Mouse (Mus musculus) kidney, adult 2 months (tissue): ENCODE data around the gene Ttc6. TPM values are rescaled to one million over a fixed set of nuclear protein-coding genes. Genes with fewer than 3 reads are reported as not detected.

ENCODE experiments used
- DNase-seq: peaks from one replicate; pipeline ENCODE4 v3.0.0; 2021
- H3K27ac ChIP-seq: fragments of 200-500 bp; 2 replicates; pipeline ENCODE4 v1.5.1; 2012; ENCODE audit warnings: low read depth, low read length, control low read depth, inconsistent platforms; ENCODE audit not compliant: insufficient read depth
- H3K27me3 ChIP-seq: fragments of 200-500 bp; replicated peaks from 2 replicates; pipeline ENCODE4 v1.6.1; 2012; ENCODE audit warnings: mild to moderate bottlenecking, moderate library complexity, low read length, inconsistent platforms; ENCODE audit not compliant: control insufficient read depth, insufficient read depth
- H3K36me3 ChIP-seq: fragments of 200-500 bp; 2 replicates; pipeline ENCODE4 v1.6.1; 2012; ENCODE audit warnings: mild to moderate bottlenecking, moderate library complexity, low read length, inconsistent platforms; ENCODE audit not compliant: control insufficient read depth, insufficient read depth
- H3K4me1 ChIP-seq: fragments of 200-500 bp; 2 replicates; pipeline ENCODE4 v1.6.1; 2011; ENCODE audit warnings: low read length; ENCODE audit not compliant: control insufficient read depth, insufficient read depth
- H3K4me3 ChIP-seq: fragments of 200-500 bp; 2 replicates; pipeline ENCODE4 v1.5.1; 2011; ENCODE audit warnings: mild to moderate bottlenecking, low read depth, low read length, control low read depth; ENCODE audit not compliant: insufficient read depth
- CTCF ChIP-seq: fragments of 200-500 bp; conservative IDR thresholded peaks from 2 replicates; pipeline ENCODE4 v1.5.1; 2011; ENCODE audit warnings: low read depth, mild to moderate bottlenecking, control low read depth, low read length, moderate library complexity, mixed read lengths; ENCODE audit not compliant: insufficient read depth, insufficient read length
- POLR2A ChIP-seq: fragments of 200-500 bp; IDR thresholded peaks from one replicate; pipeline ENCODE4 v1.6.1; 2011; ENCODE audit warnings: low read depth, low read length, control low read depth
- WGBS: fragments of 180-500 bp; shearing (Covaris S2); methylation state at CpG from one replicate; pipeline ENCODE4 v1.1.7; 2018; 5-methylcytosine and 5-hydroxymethylcytosine counted together
- polyA plus RNA-seq: library from polyadenylated mRNA; depleted of rRNA; stranded (reverse); fragments of >200 nt; gene quantifications from 2 replicates; pipeline ENCODE4 v1.2.3, GENCODE M21; 2012

The Ttc6 gene
- polyA plus RNA-seq, 1 experiment: 0.02 TPM

DNA sequence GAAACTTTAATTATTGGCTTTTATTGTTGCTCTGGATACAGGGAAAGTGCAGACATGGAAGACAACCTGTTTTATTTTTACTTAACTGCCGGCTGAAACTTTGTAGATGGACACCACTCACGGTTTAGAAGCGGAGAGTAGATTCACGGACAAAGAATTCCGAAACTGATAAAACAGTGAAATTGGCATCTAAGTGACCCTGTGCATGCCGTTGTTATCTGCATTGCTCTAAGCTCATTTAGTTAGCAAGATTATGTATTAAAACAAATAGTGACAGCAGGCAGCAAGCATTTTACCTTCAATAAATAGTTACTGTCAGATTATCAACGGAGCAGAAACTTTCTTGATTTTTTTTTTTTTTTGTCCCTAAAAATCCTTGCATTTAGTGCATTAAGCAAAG is 59.4 kb downstream of the Ttc6 start:
- WGBS: 55% methylated on average over 7 of the region's 7 CpGs

DNA sequence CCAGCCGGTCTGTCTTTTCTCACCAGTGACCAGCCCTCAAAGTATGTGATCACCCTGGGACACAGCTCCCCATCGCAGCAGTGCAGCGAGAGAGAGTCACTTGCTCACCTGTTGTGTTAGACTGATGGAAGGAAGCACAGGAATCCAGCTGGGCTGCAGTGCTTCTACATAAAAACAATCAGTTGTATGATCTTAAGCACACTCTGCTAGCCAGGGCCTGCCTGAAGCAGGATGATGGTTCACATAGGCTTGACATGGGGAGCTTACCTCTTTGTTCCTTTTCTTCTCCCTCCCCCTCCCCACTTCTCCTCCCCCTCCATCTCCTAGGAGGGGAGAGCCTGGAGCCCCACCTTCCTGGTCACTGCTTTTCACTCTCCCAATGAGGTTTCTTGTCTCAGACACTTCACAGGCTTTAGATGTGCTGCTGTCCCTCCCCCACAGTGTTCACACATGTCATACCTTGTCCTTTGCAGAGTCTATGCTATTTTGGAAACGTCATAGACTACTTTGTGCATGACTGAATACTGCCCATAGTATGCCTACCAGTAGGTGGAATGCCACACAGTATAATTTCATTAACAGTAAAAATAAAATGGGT is 60.2 kb downstream of the Ttc6 start:
- DNase-seq: no peak

More for the DNA sequence above, 59.4 kb downstream of the Ttc6 start:
- H3K4me1 ChIP-seq: no peaks in the 10 kb centered on the region
- no peak for TF ChIP-seq CTCF
- TF ChIP-seq POLR2A: no peak
- no peaks in the 10 kb centered on the region for H3K27me3 ChIP-seq
- DNase-seq: no peak
- no peak overlapping the region for H3K27ac ChIP-seq
- H3K36me3 ChIP-seq: no peaks in the 10 kb centered on the region
- no peak overlapping the region for H3K4me3 ChIP-seq

GRCm38 (mm10) chr12:57650011-57650410 is 86.1 kb downstream of the Ttc6 start:
- Histone ChIP-seq H3K36me3 (no peaks in the 10 kb centered on the region), H3K4me3 (no peak overlapping the region), H3K4me1 (no peaks in the 10 kb centered on the region), H3K27ac (no peak overlapping the region), H3K27me3 (no peaks in the 10 kb centered on the region)
- 80% methylated on average over 4 of the region's 4 CpGs for WGBS
- DNase-seq: no peak
- TF ChIP-seq CTCF: no peak
- no peak for TF ChIP-seq POLR2A

More for the DNA sequence above, 60.2 kb downstream of the Ttc6 start:
- no peak overlapping the region for H3K4me3 ChIP-seq
- 30% methylated on average over 4 of the region's 4 CpGs for WGBS
- no peak overlapping the region for H3K27ac ChIP-seq
- TF ChIP-seq POLR2A (no peak), CTCF (no peak)
- no peaks in the 10 kb centered on the region for H3K36me3 ChIP-seq
- no peaks in the 10 kb centered on the region for H3K4me1 ChIP-seq
- no peaks in the 10 kb centered on the region for H3K27me3 ChIP-seq

GRCm38 (mm10) chr12:57650677-57651076 is 86.8 kb downstream of the Ttc6 start:
- 54% methylated on average over 8 of the region's 8 CpGs for WGBS
- no peak overlapping the region for H3K27ac ChIP-seq
- no peaks in the 10 kb centered on the region for H3K27me3 ChIP-seq
- no peaks in the 10 kb centered on the region for H3K4me1 ChIP-seq
- peak; percentile 41 for DNase-seq
- TF ChIP-seq CTCF (no peak), POLR2A (no peak)
- no peaks in the 10 kb centered on the region for H3K36me3 ChIP-seq
- H3K4me3 ChIP-seq: no peak overlapping the region

DNA sequence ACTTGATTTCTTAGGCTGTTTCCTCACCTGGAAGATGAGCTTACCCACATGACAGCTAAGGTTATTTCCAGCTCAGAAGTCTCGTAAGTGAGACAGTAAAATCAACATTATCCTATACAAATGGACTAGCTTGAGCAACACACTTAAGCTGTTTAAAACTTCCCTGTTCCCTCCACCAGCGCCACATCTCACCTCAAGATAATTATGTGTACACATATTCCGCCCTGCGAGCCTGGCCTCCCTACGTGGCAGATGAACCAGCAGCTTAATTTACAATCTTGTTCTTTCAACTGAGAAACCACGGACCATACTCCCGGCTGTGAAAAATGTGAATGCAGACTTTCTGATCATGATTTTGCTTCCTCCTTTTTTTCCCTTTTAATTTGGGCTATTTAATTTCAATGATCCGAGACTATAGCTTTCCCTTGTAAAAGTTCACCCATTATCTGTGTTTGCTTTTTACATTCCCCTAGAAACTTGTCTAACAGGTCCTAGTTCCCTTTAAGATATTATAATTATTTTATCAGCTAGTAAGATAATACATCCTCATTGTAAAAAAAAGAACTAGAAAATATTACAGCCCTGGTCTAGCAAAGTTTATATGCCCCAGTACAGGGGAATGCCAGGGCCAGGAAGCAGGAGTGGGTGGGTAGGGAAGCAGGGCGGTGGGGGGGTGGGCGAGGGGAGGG is 99.2 kb downstream of the Ttc6 start:
- WGBS: 38% methylated on average over 10 of the region's 10 CpGs
- H3K4me1 ChIP-seq: no peaks in the 10 kb centered on the region
- no peak for DNase-seq
- TF ChIP-seq POLR2A (no peak), CTCF (no peak)
- no peak overlapping the region for H3K4me3 ChIP-seq
- H3K27ac ChIP-seq: no peak overlapping the region
- no peaks in the 10 kb centered on the region for H3K36me3 ChIP-seq
- H3K27me3 ChIP-seq: no peaks in the 10 kb centered on the region

GRCm38 (mm10) chr12:57672414-57672813 is 108.5 kb downstream of the Ttc6 start:
- DNase-seq: no peak
- Histone ChIP-seq H3K4me3 (no peak overlapping the region), H3K36me3 (no peaks in the 10 kb centered on the region), H3K27ac (no peak overlapping the region), H3K27me3 (no peaks in the 10 kb centered on the region), H3K4me1 (no peaks in the 10 kb centered on the region)
- TF ChIP-seq POLR2A (no peak), CTCF (no peak)
- WGBS: 80% methylated on average over 2 of the region's 2 CpGs

- H3K4me1 ChIP-seq: no peaks in the 10 kb centered on the region
- no peak overlapping the region for H3K4me3 ChIP-seq
- no peaks in the 10 kb centered on the region for H3K27me3 ChIP-seq
- no peaks in the 10 kb centered on the region for H3K36me3 ChIP-seq
- TF ChIP-seq POLR2A (no peak), CTCF (no peak)
- no peak overlapping the region for H3K27ac ChIP-seq
- WGBS: 43% methylated on average over 9 of the region's 9 CpGs
- no peak for DNase-seq
Observed at GRCm38 (mm10) chr12:57684967-57685423, 121.1 kb downstream of the Ttc6 start.
